Mouse (Mus musculus) neural tube, embryonic 11.5 days (tissue): ENCODE measurements around the gene Maml1. TPM values are rescaled to one million over a fixed set of nuclear protein-coding genes. Genes with fewer than 3 reads are reported as not detected.

Experiments used
- ATAC-seq: fragments of 200-750 bp; cut with Nextera tagmentation; 2 replicates; pipeline ENCODE4 v1.8.0; 2017; ENCODE audit warnings: moderate number of reproducible peaks, mild to moderate bottlenecking, moderate TSS enrichment, moderate library complexity; ENCODE audit not compliant: insufficient read depth, low FRiP score, low TSS enrichment
- DNase-seq: peaks from one replicate; pipeline ENCODE4 v3.0.0-alpha.2; 2015; ENCODE audit warnings: low spot score
- H3K27ac ChIP-seq: fragments of 300-500 bp; sonication (generic); 2 replicates; pipeline ENCODE4 v1.5.1; 2014; ENCODE audit warnings: low read depth, mild to moderate bottlenecking, low read length
- H3K27me3 ChIP-seq: fragments of 300-500 bp; sonication (generic); 2 replicates; pipeline ENCODE4 v1.6.1; 2014; ENCODE audit warnings: mild to moderate bottlenecking, low read length, mixed read lengths; ENCODE audit not compliant: control insufficient read depth, insufficient read depth
- H3K36me3 ChIP-seq: fragments of 300-500 bp; sonication (generic); 2 replicates; pipeline ENCODE4 v1.6.1; 2014; ENCODE audit warnings: mild to moderate bottlenecking, low read length, moderate library complexity, mixed read lengths; ENCODE audit not compliant: control insufficient read depth, insufficient read depth
- H3K4me1 ChIP-seq: fragments of 300-500 bp; sonication (generic); 2 replicates; pipeline ENCODE4 v1.6.1; 2014; ENCODE audit warnings: low read length, mixed read lengths; ENCODE audit not compliant: control insufficient read depth, insufficient read depth
- H3K4me2 ChIP-seq: fragments of 300-500 bp; sonication (generic); 2 replicates; pipeline ENCODE4 v1.6.1; 2014; ENCODE audit warnings: low read depth, mild to moderate bottlenecking, moderate library complexity
- H3K4me3 ChIP-seq: fragments of 300-500 bp; sonication (generic); 2 replicates; pipeline ENCODE4 v1.5.1; 2014; ENCODE audit warnings: low read depth, low read length
- H3K9ac ChIP-seq: fragments of 300-500 bp; sonication (generic); 2 replicates; pipeline ENCODE4 v1.6.1; 2014; ENCODE audit warnings: mild to moderate bottlenecking, low read length
- H3K9me3 ChIP-seq: fragments of 300-500 bp; sonication (generic); 2 replicates; pipeline ENCODE4 v1.6.1; 2016; ENCODE audit warnings: low read length; ENCODE audit not compliant: control insufficient read depth
- WGBS: fragments of 180-500 bp; shearing (Covaris S2); extraction: QIAGEN DNeasy Blood & Tissue Kit; methylation state at CpG from one replicate; pipeline ENCODE4 v1.1.7; 2014; 5-methylcytosine and 5-hydroxymethylcytosine counted together
- polyA plus RNA-seq: library from polyadenylated mRNA; unstranded; fragments of >200 nt; fragmentation: Nextera tagmentation; extraction: Ambion mirVana; gene quantifications from 2 replicates; pipeline ENCODE4 v1.2.1, GENCODE M21; 2014

The Maml1 gene
- polyA plus RNA-seq, 1 experiment from 2014 or later: 10.7 TPM

DNA sequence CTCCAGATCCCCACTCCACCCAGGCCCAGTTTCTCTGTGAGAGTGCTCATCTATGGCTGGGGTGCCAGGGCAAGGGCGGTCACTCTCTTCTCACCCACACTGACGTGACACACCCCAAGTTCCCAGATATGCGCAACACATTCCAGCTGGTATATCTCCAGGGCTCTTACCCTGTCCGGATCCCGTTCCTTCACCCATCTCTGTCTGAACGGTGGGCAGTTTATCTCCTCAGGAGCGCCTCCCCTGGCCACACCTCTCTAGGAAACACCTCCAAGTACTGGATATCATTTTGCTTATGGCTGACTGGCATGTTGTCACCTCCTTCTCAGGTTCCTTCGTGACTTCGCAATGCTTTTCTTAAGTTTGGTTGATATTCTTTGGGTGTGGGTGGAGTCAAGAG, 76.5 kb downstream of the Maml1 start:
- H3K4me1 ChIP-seq: no peaks in the 10 kb centered on the region; the same call in 1 of the 2 replicates
- ATAC-seq (no peak), DNase-seq (no peak)
- no peak overlapping the region for H3K9ac ChIP-seq
- no peak overlapping the region for H3K27ac ChIP-seq
- H3K4me3 ChIP-seq: no peak overlapping the region
- no peak overlapping the region for H3K4me2 ChIP-seq
- no peaks in the 10 kb centered on the region for H3K27me3 ChIP-seq
- H3K36me3 ChIP-seq: no peaks in the 10 kb centered on the region
- H3K9me3 ChIP-seq: no peaks in the 10 kb centered on the region
- WGBS: 24% methylated on average over 9 of the region's 9 CpGs

DNA sequence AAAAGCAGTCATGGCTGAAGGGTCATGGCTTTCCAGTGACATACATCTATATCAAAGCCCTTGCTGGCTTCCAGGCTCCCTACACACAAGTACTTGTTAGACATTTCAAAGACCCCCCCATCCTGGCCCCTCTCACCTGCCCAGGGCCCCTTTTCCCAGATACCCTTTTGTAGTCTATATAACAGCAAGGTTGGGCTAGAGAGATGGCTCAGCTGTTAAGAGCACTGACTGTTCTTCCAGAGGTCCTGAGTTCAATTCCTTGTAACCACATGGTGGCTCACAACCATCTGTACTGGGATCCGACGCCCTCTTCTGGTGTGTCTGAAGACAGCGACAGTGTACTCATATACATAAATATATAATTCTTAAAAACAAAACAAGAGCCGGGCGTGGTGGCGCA, 77.5 kb downstream of the Maml1 start:
- 92% methylated on average over 6 of the region's 6 CpGs for WGBS

DNA sequence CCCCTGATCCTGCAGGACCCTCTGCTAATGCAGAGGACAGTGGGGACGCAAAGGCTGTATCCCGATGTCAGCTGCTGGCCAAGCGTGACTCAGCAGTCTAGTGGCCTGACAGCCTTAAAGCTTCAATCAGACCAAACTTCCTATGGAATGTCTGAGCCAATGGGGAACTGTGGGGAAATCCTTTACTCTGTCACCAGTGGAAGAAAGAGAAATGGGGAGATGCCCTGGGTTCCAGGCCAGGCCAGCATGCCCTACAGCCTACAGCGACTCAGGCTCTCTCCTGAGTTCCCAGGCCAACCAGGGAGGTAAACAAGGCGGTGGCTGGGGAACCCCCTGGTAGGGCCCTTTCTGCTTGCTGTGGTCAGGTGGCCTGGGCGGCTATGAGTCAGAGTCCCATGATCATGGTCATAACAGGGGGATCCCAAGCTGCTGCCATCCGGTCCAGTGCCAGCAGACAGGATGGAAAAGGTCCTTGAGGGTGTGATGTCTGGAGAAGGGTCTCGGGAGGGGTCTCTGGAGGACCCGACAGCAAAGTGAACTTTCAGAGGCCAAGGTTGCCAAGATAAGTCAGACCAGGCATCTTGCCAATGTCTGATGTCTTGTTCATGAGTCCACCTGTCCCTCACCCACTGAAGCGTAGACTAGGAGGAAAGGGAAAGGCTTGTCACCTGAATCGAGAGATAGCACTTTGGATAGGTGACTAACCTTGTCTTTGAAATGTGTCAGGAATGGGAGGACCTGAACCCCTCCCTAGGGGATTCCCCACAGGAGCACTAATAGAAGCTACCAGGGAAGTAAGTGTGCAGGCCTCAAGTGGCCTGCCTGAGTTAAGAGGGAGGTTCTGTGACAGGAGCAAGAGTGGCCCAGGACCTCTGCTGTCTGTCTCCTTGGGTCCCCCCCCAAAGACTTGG, 79.0 kb downstream of the Maml1 start:
- no peak overlapping the region for H3K9ac ChIP-seq
- WGBS: 72% methylated on average over 11 of the region's 11 CpGs
- ATAC-seq: no peak
- no peak overlapping the region for H3K4me2 ChIP-seq
- H3K4me1 ChIP-seq: no peaks in the 10 kb centered on the region; the same call in 1 of the 2 replicates
- no peak overlapping the region for H3K27ac ChIP-seq
- H3K4me3 ChIP-seq: no peak overlapping the region
- DNase-seq: no peak
- H3K36me3 ChIP-seq: 0 out of 2 replicates have a peak, but pooled peaks cover under 1% of the 10 kb centered on the region
- no peaks in the 10 kb centered on the region for H3K27me3 ChIP-seq
- H3K9me3 ChIP-seq: no peaks in the 10 kb centered on the region

More for the DNA sequence above, 77.5 kb downstream of the Maml1 start:
- Histone ChIP-seq H3K4me3 (no peak overlapping the region), H3K27me3 (no peaks in the 10 kb centered on the region), H3K27ac (no peak overlapping the region), H3K36me3 (no peaks in the 10 kb centered on the region), H3K9ac (no peak overlapping the region), H3K4me1 (no peaks in the 10 kb centered on the region; the same call in 1 of the 2 replicates), H3K4me2 (no peak overlapping the region), H3K9me3 (no peaks in the 10 kb centered on the region)
- ATAC-seq (no peak), DNase-seq (no peak)

DNA sequence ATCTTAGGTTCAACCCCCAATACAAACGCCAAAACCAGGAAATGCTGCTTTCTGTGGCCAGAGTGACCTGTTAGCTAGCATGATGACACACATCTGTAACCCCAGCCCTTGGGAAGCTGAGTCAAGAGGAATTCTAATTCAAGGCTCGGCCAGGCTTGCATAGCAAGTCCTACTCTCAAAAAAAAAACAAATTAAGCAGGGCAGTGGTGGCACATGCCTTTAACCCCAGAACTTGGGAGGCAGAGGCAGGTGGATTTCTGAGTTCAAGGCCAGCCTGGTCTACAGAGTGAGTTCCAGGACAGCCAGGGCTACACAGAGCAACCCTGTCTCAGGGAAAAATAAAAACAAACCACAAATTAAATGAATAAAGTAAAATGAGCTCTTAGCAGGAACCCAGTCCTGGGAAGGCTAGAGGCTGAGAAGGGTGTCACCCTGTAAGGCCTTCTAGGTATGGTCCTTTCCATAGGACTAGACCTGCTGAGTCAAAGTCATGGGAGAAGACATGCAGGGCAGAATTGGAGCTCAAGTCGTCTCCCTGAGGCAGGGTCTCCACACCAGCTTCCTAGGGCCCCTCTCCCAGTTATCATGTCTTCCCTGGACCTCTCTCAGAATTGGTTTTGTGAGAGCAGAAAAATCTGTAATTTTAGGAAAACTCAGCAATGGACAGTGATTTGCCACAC, 79.9 kb downstream of the Maml1 start:
- no peak overlapping the region for H3K27ac ChIP-seq
- 82% methylated on average over 3 of the region's 3 CpGs for WGBS
- no peak for ATAC-seq

DNA sequence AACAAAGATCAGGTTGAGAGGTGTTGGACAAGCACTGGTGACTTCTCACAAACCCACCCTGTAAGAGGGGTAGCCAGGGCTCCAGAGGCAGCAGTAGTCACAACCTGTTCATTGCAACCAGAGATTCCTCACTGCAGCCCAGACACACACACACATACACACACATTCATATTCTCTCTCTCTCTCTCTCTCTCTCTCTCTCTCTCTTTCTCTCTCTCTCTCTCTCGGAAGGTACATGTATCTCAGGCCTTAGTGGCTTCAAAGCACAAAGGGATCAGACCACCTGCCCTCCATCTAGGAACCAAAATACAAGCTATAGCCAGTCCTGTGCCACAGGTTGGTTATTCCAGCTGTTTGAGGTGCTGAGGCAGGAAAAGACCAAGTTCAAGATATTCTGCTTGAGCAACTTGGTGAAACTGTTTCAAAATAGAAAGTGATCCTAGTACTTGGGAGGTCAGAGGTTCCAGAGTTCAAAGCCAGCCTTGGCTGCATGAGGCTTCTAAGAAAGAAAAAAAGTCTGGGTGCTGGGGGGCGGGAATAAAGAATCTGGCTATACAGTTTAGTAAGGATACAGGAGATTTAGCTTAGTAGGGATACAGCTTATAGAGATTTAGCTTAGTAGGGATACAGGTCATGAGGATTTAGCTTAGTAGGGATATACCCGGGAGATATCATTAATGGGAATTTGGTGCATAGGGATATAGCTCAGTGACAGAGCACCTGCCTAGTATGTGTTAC, 80.6 kb downstream of the Maml1 start:
- Histone ChIP-seq H3K4me3 (peak overlapping the region; percentile 83; the same call in 1 of the 2 replicates), H3K9ac (no peak overlapping the region), H3K36me3 (peaks cover 11% of the 10 kb centered on the region), H3K9me3 (no peaks in the 10 kb centered on the region), H3K27me3 (no peaks in the 10 kb centered on the region), H3K4me1 (peaks cover 2% of the 10 kb centered on the region; the same call in 1 of the 2 replicates), H3K4me2 (peak overlapping the region; percentile 61; the same call in 1 of the 2 replicates), H3K27ac (no peak overlapping the region; the same call in 1 of the 2 replicates)
- 92% methylated on average over 3 of the region's 3 CpGs for WGBS
- ATAC-seq (no peak), DNase-seq (no peak)

More for the DNA sequence above, 79.9 kb downstream of the Maml1 start:
- Histone ChIP-seq H3K27me3 (no peaks in the 10 kb centered on the region), H3K4me2 (no peak overlapping the region), H3K4me1 (peaks cover 2% of the 10 kb centered on the region; the same call in 1 of the 2 replicates), H3K9me3 (no peaks in the 10 kb centered on the region), H3K36me3 (peaks cover 5% of the 10 kb centered on the region; the same call in 1 of the 2 replicates), H3K4me3 (no peak overlapping the region), H3K9ac (no peak overlapping the region)
- DNase-seq: no peak

DNA sequence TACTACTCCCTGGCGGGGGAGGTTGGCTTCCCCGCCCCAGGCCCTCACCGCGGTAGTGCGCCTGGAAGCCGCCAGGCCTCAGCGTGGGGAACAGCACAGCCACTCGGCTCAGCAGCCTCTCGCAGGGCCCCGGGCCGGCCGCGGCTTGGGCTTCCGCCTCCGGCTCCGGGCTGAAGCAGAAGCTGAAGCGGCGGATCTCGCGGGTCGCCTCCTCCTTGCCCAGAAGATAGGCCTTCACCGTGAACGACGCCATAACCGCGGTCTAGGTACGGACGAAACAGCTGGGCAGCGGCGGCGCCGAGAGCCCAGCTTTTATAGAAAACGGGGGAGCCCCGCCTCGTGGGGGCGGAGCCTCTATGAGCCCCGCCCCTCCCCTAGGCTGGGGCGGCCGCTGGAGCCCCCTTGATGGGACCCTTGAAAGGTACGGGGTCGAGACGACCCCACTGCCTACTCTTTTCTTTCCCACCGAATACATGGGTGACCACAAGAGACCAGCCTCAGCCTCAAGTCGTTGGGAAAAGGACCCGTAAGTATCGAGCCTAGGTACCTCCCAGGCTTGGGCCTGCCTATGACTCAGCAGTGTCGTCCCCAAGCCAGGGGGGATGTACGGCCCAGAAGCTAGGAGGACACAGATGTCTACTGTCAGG, 81.5 kb downstream of the Maml1 start, which contains the start of the genes Sqstm1 and Mgat4b:
Sqstm1 (minus strand) TSS at position 323 of the 647 bp plus-strand sequence.
Mgat4b (plus strand) TSS at position 386 of the 647 bp plus-strand sequence.
- Histone ChIP-seq H3K9me3 (no peaks in the 10 kb centered on the region), H3K4me2 (peak within 1 kb of the TSS; percentile 61), H3K27ac (peak within 1 kb of the TSS; percentile 92), H3K36me3 (peaks cover 11% of the 10 kb centered on the region), H3K9ac (peak within 1 kb of the TSS; percentile 91), H3K4me1 (peaks cover 2% of the 10 kb centered on the region; the same call in 1 of the 2 replicates), H3K27me3 (no peaks in the 10 kb centered on the region), H3K4me3 (peak within 1 kb of the TSS; percentile 83)
- under 1% methylated on average over 44 of the region's 48 CpGs for WGBS
- DNase-seq (peak; percentile 86), ATAC-seq (peak; percentile 77)

DNA sequence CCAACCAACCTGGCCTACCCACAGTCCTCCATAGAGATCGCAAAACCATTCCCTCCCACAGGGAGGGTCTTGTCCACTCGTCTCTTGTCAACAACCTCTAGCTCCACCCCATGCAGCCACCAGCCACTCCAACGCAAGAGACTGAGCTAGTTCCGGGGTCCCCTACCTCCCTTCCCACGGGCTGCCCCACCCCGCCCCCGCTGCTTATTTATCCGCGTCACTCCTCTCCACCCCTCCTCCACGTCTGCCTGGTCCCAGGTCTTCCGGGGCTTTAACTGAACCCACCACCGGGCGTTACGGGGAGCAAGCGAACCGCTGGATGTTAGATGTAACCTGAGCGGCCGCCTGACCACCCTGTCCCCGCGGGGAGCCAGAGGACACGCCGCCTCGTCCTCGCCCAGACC, 82.0 kb downstream of the Maml1 start:
- peak; percentile 91 for DNase-seq
- under 1% methylated on average over 24 of the region's 24 CpGs for WGBS

DNA sequence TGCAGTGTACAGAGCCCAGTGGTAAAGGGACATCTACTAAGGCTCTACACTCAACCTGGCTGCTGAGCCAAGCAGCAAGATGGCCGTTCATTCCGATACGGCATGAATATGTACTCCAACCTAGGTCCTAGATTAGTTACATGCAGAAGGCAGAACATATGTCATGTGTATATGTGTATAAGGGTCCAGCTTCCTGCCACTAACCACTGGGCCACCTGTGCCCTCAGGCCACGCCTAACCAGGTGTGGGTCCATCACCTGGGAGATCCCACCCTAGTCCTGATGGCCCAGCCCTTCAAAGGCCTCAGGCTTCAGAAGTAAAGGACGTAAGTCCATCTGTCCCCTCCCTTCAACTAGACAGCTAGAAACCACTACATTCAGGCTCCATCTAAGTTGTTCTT, 84.1 kb downstream of the Maml1 start:
- ATAC-seq (no peak), DNase-seq (no peak)
- H3K4me2 ChIP-seq: no peak overlapping the region
- H3K27me3 ChIP-seq: no peaks in the 10 kb centered on the region
- H3K4me3 ChIP-seq: no peak overlapping the region
- no peak overlapping the region for H3K27ac ChIP-seq
- WGBS: 91% methylated on average over 5 of the region's 5 CpGs
- H3K9ac ChIP-seq: no peak overlapping the region
- H3K9me3 ChIP-seq: no peaks in the 10 kb centered on the region
- H3K4me1 ChIP-seq: peaks cover 2% of the 10 kb centered on the region; the same call in 1 of the 2 replicates
- H3K36me3 ChIP-seq: peaks cover 20% of the 10 kb centered on the region

More for the DNA sequence above, 82.0 kb downstream of the Maml1 start:
- ATAC-seq: peak; percentile 92
- Histone ChIP-seq H3K4me3 (peak overlapping the region; percentile 83), H3K36me3 (peaks cover 11% of the 10 kb centered on the region), H3K4me2 (peak overlapping the region; percentile 61), H3K9me3 (no peaks in the 10 kb centered on the region), H3K27ac (peak overlapping the region; percentile 92), H3K4me1 (peaks cover 2% of the 10 kb centered on the region; the same call in 1 of the 2 replicates), H3K27me3 (no peaks in the 10 kb centered on the region), H3K9ac (peak overlapping the region; percentile 91)
